Mouse (Mus musculus) hindbrain, embryonic 11.5 days (tissue): Measurements from ENCODE around the gene Wbp2. TPM values are rescaled to one million over a fixed set of nuclear protein-coding genes. Genes with fewer than 3 reads are reported as not detected.
"Not testable (repeated sequence)": the region's sequence is repeated elsewhere in the genome, so short reads cannot be mapped to it uniquely, and the experiment has no call there.

Experiments used
- ATAC-seq: fragments of 200-750 bp; cut with Nextera tagmentation; 2 replicates; pipeline ENCODE4 v1.8.0; 2017; ENCODE audit warnings: mild to moderate bottlenecking, moderate TSS enrichment, moderate library complexity; ENCODE audit not compliant: low FRiP score
- DNase-seq: peaks from one replicate; pipeline ENCODE4 v3.0.0-alpha.2; 2015; ENCODE audit warnings: low spot score
- H3K27ac ChIP-seq: fragments of 300-500 bp; sonication (generic); 2 replicates; pipeline ENCODE4 v1.5.1; 2014; ENCODE audit warnings: mild to moderate bottlenecking, low read depth, low read length
- H3K27me3 ChIP-seq: fragments of 300-500 bp; sonication (generic); 2 replicates; pipeline ENCODE4 v1.6.1; 2014; ENCODE audit warnings: mild to moderate bottlenecking, low read length, moderate library complexity, mixed read lengths; ENCODE audit not compliant: control insufficient read depth, insufficient read depth
- H3K36me3 ChIP-seq: fragments of 300-500 bp; sonication (generic); 2 replicates; pipeline ENCODE4 v1.6.1; 2014; ENCODE audit warnings: mild to moderate bottlenecking, low read length, moderate library complexity, mixed read lengths; ENCODE audit not compliant: control insufficient read depth, insufficient read depth
- H3K4me1 ChIP-seq: fragments of 300-500 bp; sonication (generic); replicated peaks from 2 replicates; pipeline ENCODE4 v1.6.1; 2014; ENCODE audit warnings: low read length, mixed read lengths; ENCODE audit not compliant: control insufficient read depth, insufficient read depth
- H3K4me2 ChIP-seq: fragments of 300-500 bp; sonication (generic); replicated peaks from 2 replicates; pipeline ENCODE4 v1.6.1; 2014; ENCODE audit warnings: mild to moderate bottlenecking, low read depth, low read length
- H3K4me3 ChIP-seq: fragments of 300-500 bp; sonication (generic); 2 replicates; pipeline ENCODE4 v1.5.1; 2014; ENCODE audit warnings: low read depth, low read length
- H3K9ac ChIP-seq: fragments of 300-500 bp; sonication (generic); 2 replicates; pipeline ENCODE4 v1.6.1; 2014; ENCODE audit warnings: low read depth, low read length
- H3K9me3 ChIP-seq: fragments of 300-500 bp; sonication (generic); 2 replicates; pipeline ENCODE4 v1.6.1; 2016; ENCODE audit warnings: low read length; ENCODE audit not compliant: control insufficient read depth
- WGBS: fragments of 180-500 bp; shearing (Covaris S2); extraction: QIAGEN DNeasy Blood & Tissue Kit; methylation state at CpG from one replicate; pipeline ENCODE4 v1.1.7; 2014; 5-methylcytosine and 5-hydroxymethylcytosine counted together
- polyA plus RNA-seq: library from polyadenylated mRNA; unstranded; fragments of >200 nt; fragmentation: Nextera tagmentation; extraction: Ambion mirVana; gene quantifications from 2 replicates; pipeline ENCODE4 v1.2.1, GENCODE M21; 2014

Gene Wbp2
- polyA plus RNA-seq, 1 experiment from 2014 or later, result 85.4 TPM

DNA sequence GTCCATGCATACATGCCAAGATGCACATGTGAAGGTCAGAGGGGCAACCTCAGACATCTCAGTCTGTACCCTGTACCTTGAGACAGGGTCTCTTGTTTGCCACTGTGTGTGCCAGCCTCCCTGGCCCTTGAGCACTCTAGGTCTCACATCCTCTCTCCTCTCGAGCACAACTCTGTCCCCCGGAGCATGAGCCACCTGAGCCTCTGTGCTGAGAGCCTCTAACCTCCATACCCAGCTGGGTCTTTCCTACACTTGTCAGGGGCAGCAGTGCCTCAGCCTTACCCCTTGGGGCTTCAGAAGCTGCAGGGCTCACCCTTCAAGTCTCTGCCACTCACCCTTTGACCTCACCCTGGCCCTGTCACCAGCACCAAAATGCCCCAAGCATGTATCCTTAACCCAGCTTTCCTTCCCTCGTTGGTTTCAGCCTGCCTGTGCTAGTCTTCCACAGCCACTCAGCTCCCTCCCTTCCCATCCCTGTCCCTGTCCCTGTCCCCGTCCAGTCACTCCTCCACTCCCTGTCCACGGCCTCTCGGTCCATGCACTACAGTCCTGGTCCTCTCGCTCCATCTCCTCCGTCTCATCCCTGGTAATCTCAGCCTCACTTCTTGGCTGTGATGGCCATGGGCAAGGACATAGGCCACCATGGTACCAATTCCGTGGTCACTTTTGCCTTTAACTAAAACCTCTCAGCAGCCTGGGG lies 42.4 kb upstream of the Wbp2 start:
- Histone ChIP-seq H3K9ac (no peak overlapping the region), H3K27ac (no peak overlapping the region), H3K4me1 (peaks cover 4% of the 10 kb centered on the region; the same call in 1 of the 2 replicates), H3K27me3 (no peaks in the 10 kb centered on the region), H3K4me3 (no peak overlapping the region), H3K9me3 (no peaks in the 10 kb centered on the region), H3K4me2 (no peak overlapping the region), H3K36me3 (0 out of 2 replicates have a peak, but pooled peaks cover 7% of the 10 kb centered on the region)
- DNase-seq (no peak), ATAC-seq (no peak)
- 77% methylated on average over 9 of the region's 9 CpGs for WGBS

GRCm38 (mm10) chr11:116127986-116128385 lies 41.2 kb upstream of the Wbp2 start:
- no peak overlapping the region for H3K4me3 ChIP-seq
- peaks cover 4% of the 10 kb centered on the region; the same call in 1 of the 2 replicates for H3K4me1 ChIP-seq
- H3K27me3 ChIP-seq, result no peaks in the 10 kb centered on the region
- DNase-seq (no peak), ATAC-seq (no peak)
- WGBS, result 78% methylated on average over 9 of the region's 9 CpGs
- no peaks in the 10 kb centered on the region for H3K9me3 ChIP-seq
- H3K9ac ChIP-seq, result no peak overlapping the region
- H3K4me2 ChIP-seq, result no peak overlapping the region
- H3K36me3 ChIP-seq, result 0 out of 2 replicates have a peak, but pooled peaks cover 6% of the 10 kb centered on the region
- H3K27ac ChIP-seq, result no peak overlapping the region

DNA sequence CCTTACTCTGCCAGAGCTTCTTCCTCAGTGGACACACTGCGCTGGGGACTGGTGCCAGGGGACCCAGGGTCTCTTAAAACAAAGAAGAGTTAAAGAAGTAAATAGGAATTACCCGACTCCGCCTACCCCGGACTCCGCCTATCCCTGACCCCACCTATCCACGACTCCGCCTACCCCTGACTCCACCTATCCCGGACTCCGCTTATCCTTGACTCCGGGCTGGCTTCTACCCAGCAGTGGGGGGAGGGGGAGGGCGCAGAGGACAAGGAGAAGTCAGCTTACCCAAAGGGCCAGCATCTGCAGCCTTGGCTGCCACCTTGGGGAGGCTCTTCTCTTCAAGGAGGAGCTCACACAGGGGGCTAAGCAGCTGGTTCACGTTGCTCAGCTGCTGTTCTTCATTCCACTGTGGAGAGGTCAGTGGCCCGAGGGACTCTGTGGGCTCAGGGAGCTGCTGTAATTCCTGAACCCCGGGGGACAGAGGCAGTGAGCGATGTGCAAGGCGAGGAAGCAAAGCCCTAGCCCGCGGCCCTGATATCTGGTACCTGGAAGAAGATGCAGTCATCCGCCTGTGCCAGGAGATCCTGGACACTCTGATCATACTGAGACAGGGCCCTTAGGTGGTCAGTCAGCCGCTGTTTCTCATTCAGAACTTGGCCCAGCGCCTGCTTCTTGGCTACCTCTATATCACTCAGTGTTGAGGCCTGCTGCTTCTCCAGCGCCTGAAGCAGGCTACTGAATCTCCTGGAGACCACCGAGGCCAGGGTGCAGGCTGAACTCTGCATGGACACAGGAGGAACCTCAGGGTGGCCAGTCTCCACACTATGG lies 40.6 kb upstream of the Wbp2 start, which contains the start of gene Trim47:
TSS of gene Trim47 (minus strand) at position 55 of the 825 bp plus-strand sequence.
- Histone ChIP-seq H3K27me3 (no peaks in the 10 kb centered on the region), H3K27ac (no peak within 1 kb of the TSS; the same call in 1 of the 2 replicates), H3K9me3 (no peaks in the 10 kb centered on the region), H3K36me3 (0 out of 2 replicates have a peak, but pooled peaks cover 3% of the 10 kb centered on the region), H3K4me3 (no peak within 1 kb of the TSS), H3K9ac (no peak within 1 kb of the TSS), H3K4me1 (peaks cover 4% of the 10 kb centered on the region; the same call in 1 of the 2 replicates), H3K4me2 (no peak within 1 kb of the TSS; the same call in 1 of the 2 replicates)
- 28% methylated on average over 23 of the region's 23 CpGs for WGBS
- ATAC-seq, result no peak
- peak; percentile 58 for DNase-seq

- Histone ChIP-seq H3K4me1 (peaks cover 4% of the 10 kb centered on the region; the same call in 1 of the 2 replicates), H3K4me3 (no peak overlapping the region), H3K27ac (no peak overlapping the region), H3K36me3 (no peaks in the 10 kb centered on the region), H3K9me3 (no peaks in the 10 kb centered on the region), H3K9ac (no peak overlapping the region), H3K4me2 (no peak overlapping the region), H3K27me3 (no peaks in the 10 kb centered on the region)
- DNase-seq (no peak), ATAC-seq (no peak)
- WGBS, result 94% methylated on average over 15 of the region's 15 CpGs
Measured at GRCm38 (mm10) chr11:116126261-116126660, 39.5 kb upstream of the Wbp2 start.

- H3K36me3 ChIP-seq, H3K9me3 ChIP-seq, DNase-seq, H3K27me3 ChIP-seq, H3K4me3 ChIP-seq, ATAC-seq, H3K27ac ChIP-seq, H3K4me1 ChIP-seq, H3K9ac ChIP-seq, H3K4me2 ChIP-seq: not testable (repeated sequence)
- 91% methylated on average over 8 of the region's 8 CpGs for WGBS
Measured at GRCm38 (mm10) chr11:116121731-116122245, 35.0 kb upstream of the Wbp2 start.

- Histone ChIP-seq H3K9me3 (no peaks in the 10 kb centered on the region), H3K4me2 (no peak overlapping the region), H3K36me3 (no peaks in the 10 kb centered on the region), H3K4me3 (no peak overlapping the region), H3K27me3 (no peaks in the 10 kb centered on the region), H3K27ac (no peak overlapping the region), H3K9ac (no peak overlapping the region), H3K4me1 (no peaks in the 10 kb centered on the region)
- ATAC-seq, result no peak
- DNase-seq, result no peak
Measured at GRCm38 (mm10) chr11:116117819-116118218, 31.0 kb upstream of the Wbp2 start.

DNA sequence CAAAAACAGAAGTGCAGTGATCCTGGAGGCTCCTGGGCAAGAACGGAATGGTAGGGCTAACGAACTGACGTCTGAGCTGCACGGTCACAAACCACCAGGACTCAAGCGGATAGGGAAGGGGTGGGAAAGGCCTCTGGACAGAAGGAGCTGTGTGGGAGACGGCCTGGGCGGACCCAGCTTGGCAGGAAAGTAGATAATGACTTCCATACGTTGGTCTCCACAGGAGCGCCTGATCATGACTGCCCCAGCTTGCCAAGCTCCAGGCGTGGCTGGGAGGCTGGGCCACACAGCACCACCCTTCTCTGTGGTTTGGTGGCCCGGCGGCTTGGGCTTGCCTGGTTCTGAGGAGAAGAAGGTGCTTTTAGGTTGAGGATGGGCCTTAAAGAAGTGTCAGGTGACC lies 30.4 kb upstream of the Wbp2 start:
- Histone ChIP-seq H3K9me3 (no peaks in the 10 kb centered on the region), H3K4me1 (no peaks in the 10 kb centered on the region), H3K27ac (no peak overlapping the region), H3K36me3 (no peaks in the 10 kb centered on the region), H3K27me3 (no peaks in the 10 kb centered on the region), H3K9ac (no peak overlapping the region), H3K4me3 (no peak overlapping the region), H3K4me2 (no peak overlapping the region)
- ATAC-seq (no peak), DNase-seq (no peak)
- WGBS, result 66% methylated on average over 12 of the region's 12 CpGs

- no peak for ATAC-seq
- H3K4me3 ChIP-seq, result no peak overlapping the region
- H3K4me2 ChIP-seq, result no peak overlapping the region
- H3K27ac ChIP-seq, result no peak overlapping the region
- no peak for DNase-seq
- H3K36me3 ChIP-seq, result no peaks in the 10 kb centered on the region
- WGBS, result 85% methylated on average over 19 of the region's 19 CpGs
- H3K27me3 ChIP-seq, result peaks cover 47% of the 10 kb centered on the region
- H3K4me1 ChIP-seq, result peaks cover 1% of the 10 kb centered on the region; the same call in 1 of the 2 replicates
- no peaks in the 10 kb centered on the region for H3K9me3 ChIP-seq
- H3K9ac ChIP-seq, result no peak overlapping the region
Measured at GRCm38 (mm10) chr11:116111611-116112203, 24.9 kb upstream of the Wbp2 start.
